Mouse (Mus musculus) bone marrow, adult 2 months (tissue): Measurements from ENCODE around the gene Exosc5.

Experiments
- CTCF ChIP-seq: fragments of 200-500 bp; IDR thresholded peaks from 2 replicates; pipeline ENCODE4 v1.5.1; 2011; ENCODE audit warnings: low read length, control low read depth; ENCODE audit not compliant: control insufficient read depth, insufficient read depth
- POLR2A ChIP-seq: fragments of 200-500 bp; IDR thresholded peaks from 2 replicates; pipeline ENCODE4 v1.6.1; 2011; ENCODE audit warnings: low read depth, mild to moderate bottlenecking, control low read depth, low read length, borderline replicate concordance; ENCODE audit not compliant: control insufficient read depth

DNA sequence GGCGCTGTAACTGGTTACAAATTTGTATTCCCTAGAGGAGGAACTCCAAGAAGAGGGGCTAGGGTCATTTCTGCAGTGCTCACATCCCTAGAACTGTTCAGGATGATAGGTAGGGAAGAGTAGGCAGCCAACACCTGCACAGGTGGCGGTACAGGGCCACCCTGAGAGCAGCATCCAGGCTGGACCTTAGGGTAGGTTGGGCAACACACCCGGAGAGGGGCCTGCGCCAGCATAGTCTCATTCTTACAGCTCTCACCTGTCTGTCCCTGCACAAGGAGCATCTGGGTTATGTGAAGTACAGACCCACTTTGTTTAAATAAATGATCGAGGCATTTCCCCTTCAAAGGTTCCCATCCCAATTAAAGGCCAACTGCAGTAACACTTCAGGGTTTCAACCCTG lies 61.8 kb downstream of the Exosc5 start:
- TF ChIP-seq CTCF (no peak), POLR2A (no peak)
